Mouse (Mus musculus): ENCODE measurements around the gene Tnfsf15.

- TF ChIP-seq MAX (IDR thresholded peaks at IDR 0.05; ENCODE audit: low read depth) (no peak), USF1 (IDR thresholded peaks at IDR 0.05; ENCODE audit: low read depth) (no peak), SRF (IDR thresholded peaks at IDR 0.05; ENCODE audit: control insufficient read depth, insufficient read length, low read depth) (no peak)
These were observed 41.2 kb downstream of the Tnfsf15 start for GRCm38 (mm10) chr4:63703686-63704085.

Data from myocyte (in vitro differentiated cells).